Mouse (Mus musculus) cerebellum, adult 11-12 months (tissue): ENCODE measurements around the gene Cpox.

Experiments
- DNase-seq: peaks from one replicate; pipeline ENCODE4 v3.0.0; 2022

Cpox gene

GRCm38 (mm10) chr16:58670643-58671042, 551 bp downstream of the Cpox start:
- no peak for DNase-seq

GRCm38 (mm10) chr16:58671212-58671985, 1.3 kb downstream of the Cpox start:
- DNase-seq: no peak

- DNase-seq: no peak
Observed at GRCm38 (mm10) chr16:58672396-58672795, 2.3 kb downstream of the Cpox start.

- DNase-seq: no peak
Observed at GRCm38 (mm10) chr16:58673811-58674410, 3.8 kb downstream of the Cpox start.

- DNase-seq: no peak
Observed at GRCm38 (mm10) chr16:58675256-58675655, 5.2 kb downstream of the Cpox start.

GRCm38 (mm10) chr16:58676156-58676555, 6.1 kb downstream of the Cpox start:
- no peak for DNase-seq

GRCm38 (mm10) chr16:58676633-58677032, 6.5 kb downstream of the Cpox start:
- no peak for DNase-seq

- DNase-seq: no peak
Observed at GRCm38 (mm10) chr16:58677491-58677890, 7.4 kb downstream of the Cpox start.

GRCm38 (mm10) chr16:58678660-58679059, 8.6 kb downstream of the Cpox start:
- no peak for DNase-seq

GRCm38 (mm10) chr16:58682046-58682445, 12.0 kb downstream of the Cpox start:
- no peak for DNase-seq

GRCm38 (mm10) chr16:58682870-58683269, 12.8 kb downstream of the Cpox start:
- no peak for DNase-seq

GRCm38 (mm10) chr16:58683911-58684310, 13.8 kb downstream of the Cpox start:
- no peak for DNase-seq

- DNase-seq: no peak
Observed at GRCm38 (mm10) chr16:58684537-58684936, 14.4 kb downstream of the Cpox start.

GRCm38 (mm10) chr16:58685548-58686537, 15.8 kb downstream of the Cpox start:
- DNase-seq: no peak

- DNase-seq: no peak
Observed at GRCm38 (mm10) chr16:58688534-58688933, 18.4 kb downstream of the Cpox start.

- no peak for DNase-seq
Observed at GRCm38 (mm10) chr16:58689555-58690169, 19.6 kb downstream of the Cpox start.

- DNase-seq: no peak
Observed at GRCm38 (mm10) chr16:58690322-58690732, 20.2 kb downstream of the Cpox start.

GRCm38 (mm10) chr16:58694091-58694490, 24.0 kb downstream of the Cpox start:
- DNase-seq: no peak

- no peak for DNase-seq
Observed at GRCm38 (mm10) chr16:58696796-58697195, 26.7 kb downstream of the Cpox start.

- DNase-seq: no peak
Observed at GRCm38 (mm10) chr16:58697261-58697660, 27.2 kb downstream of the Cpox start.

GRCm38 (mm10) chr16:58700174-58700573, 30.1 kb downstream of the Cpox start:
- no peak for DNase-seq

- DNase-seq: no peak
Observed at GRCm38 (mm10) chr16:58700816-58701424, 30.8 kb downstream of the Cpox start.
